Mouse (Mus musculus) limb, embryonic 14.5 days (tissue): ENCODE data around the gene Krt78. TPM values are rescaled to one million over a fixed set of nuclear protein-coding genes. Genes with fewer than 3 reads are reported as not detected.
"Not testable (repeated sequence)": the region's sequence is repeated elsewhere in the genome, so short reads cannot be mapped to it uniquely, and the experiment has no call there.

ENCODE experiments used
- ATAC-seq: fragments of 200-750 bp; cut with Nextera tagmentation; 2 replicates; pipeline ENCODE4 v1.8.0; 2017; ENCODE audit warnings: low read depth, moderate number of reproducible peaks, moderate TSS enrichment; ENCODE audit not compliant: low FRiP score
- DNase-seq: peaks from one replicate; pipeline ENCODE4 v3.0.0-alpha.2; 2015; ENCODE audit warnings: low spot score
- H3K27ac ChIP-seq: fragments of 300-500 bp; sonication (generic); replicated peaks from 2 replicates; pipeline ENCODE4 v1.5.1; 2014; ENCODE audit warnings: low read depth, mild to moderate bottlenecking, low read length, moderate library complexity, mixed read lengths
- H3K27me3 ChIP-seq: fragments of 300-500 bp; sonication (generic); 2 replicates; pipeline ENCODE4 v1.6.1; 2014; ENCODE audit warnings: low read length, mixed read lengths; ENCODE audit not compliant: control insufficient read depth, insufficient read depth
- H3K36me3 ChIP-seq: fragments of 300-500 bp; sonication (generic); 2 replicates; pipeline ENCODE4 v1.6.1; 2014; ENCODE audit warnings: mild to moderate bottlenecking, low read length, moderate library complexity, mixed read lengths; ENCODE audit not compliant: control insufficient read depth, insufficient read depth
- H3K4me1 ChIP-seq: fragments of 300-500 bp; sonication (generic); 2 replicates; pipeline ENCODE4 v1.6.1; 2014; ENCODE audit warnings: antibody characterized with exemption, low read length, mixed read lengths; ENCODE audit not compliant: control insufficient read depth, insufficient read depth
- H3K4me2 ChIP-seq: fragments of 300-500 bp; sonication (generic); replicated peaks from 2 replicates; pipeline ENCODE4 v1.6.1; 2014; ENCODE audit warnings: low read depth, mild to moderate bottlenecking, low read length, moderate library complexity; ENCODE audit not compliant: severe bottlenecking
- H3K4me3 ChIP-seq: fragments of 300-500 bp; sonication (generic); replicated peaks from 2 replicates; pipeline ENCODE4 v1.5.1; 2014; ENCODE audit warnings: low read length
- H3K9ac ChIP-seq: fragments of 300-500 bp; sonication (generic); 2 replicates; pipeline ENCODE4 v1.6.1; 2014; ENCODE audit warnings: mild to moderate bottlenecking, low read depth, low read length, moderate library complexity; ENCODE audit not compliant: severe bottlenecking
- H3K9me3 ChIP-seq: fragments of 300-500 bp; sonication (generic); 2 replicates; pipeline ENCODE4 v1.6.1; 2016; ENCODE audit warnings: low read length; ENCODE audit not compliant: control insufficient read depth
- POLR2A ChIP-seq: fragments of 200-500 bp; IDR thresholded peaks from 2 replicates; pipeline ENCODE4 v1.8.0; 2012; ENCODE audit warnings: inconsistent platforms, mild to moderate bottlenecking, moderate library complexity, borderline replicate concordance; ENCODE audit not compliant: insufficient read depth, insufficient read length; ENCODE audit errors: extremely low read depth
- WGBS: fragments of 180-500 bp; shearing (Covaris S2); extraction: QIAGEN DNeasy Blood & Tissue Kit; methylation state at CpG from one replicate; pipeline ENCODE4 v1.1.7; 2014; 5-methylcytosine and 5-hydroxymethylcytosine counted together
- polyA plus RNA-seq, 2 experiments: library from polyadenylated mRNA; depleted of rRNA in 1 of 2; stranded (reverse) in 1 of 2; unstranded in 1 of 2; fragments of >200 nt; fragmentation: Nextera tagmentation in 1 of 2; extraction: Ambion mirVana in 1 of 2; gene quantifications; 2 replicates each; pipeline versions ENCODE4 v1.2.1 to v1.2.3; 2012 to 2014

Krt78 gene
- polyA plus RNA-seq (2012; rRNA removed): 0.04 and 0.09 TPM in 2 replicates
- 0.08 and 0.22 TPM in 2 replicates for polyA plus RNA-seq (2014; fragmentation: Nextera tagmentation; extraction: Ambion mirVana)

GRCm38 (mm10) chr15:101954187-101954586 lies at the start of gene Krt78:
Krt78 (minus strand) TSS chr15:101954287.
- DNase-seq (no peak), ATAC-seq (no peak)
- H3K4me3 ChIP-seq: no peak within 1 kb of the TSS
- H3K27ac ChIP-seq: no peak within 1 kb of the TSS
- H3K27me3 ChIP-seq: no peaks in the 10 kb centered on the region
- H3K4me2 ChIP-seq: no peak within 1 kb of the TSS
- H3K36me3 ChIP-seq: no peaks in the 10 kb centered on the region
- no peak within 1 kb of the TSS for H3K9ac ChIP-seq
- H3K4me1 ChIP-seq: no peaks in the 10 kb centered on the region
- no peaks in the 10 kb centered on the region for H3K9me3 ChIP-seq
- TF ChIP-seq POLR2A: no peak
- WGBS: 78% methylated on average over 9 of the region's 9 CpGs

- no peak for TF ChIP-seq POLR2A
- DNase-seq: no peak
- Histone ChIP-seq H3K27ac (no peak overlapping the region), H3K27me3 (peaks cover 27% of the 10 kb centered on the region), H3K36me3 (no peaks in the 10 kb centered on the region), H3K9me3 (no peaks in the 10 kb centered on the region), H3K4me1 (peaks cover 34% of the 10 kb centered on the region), H3K4me2 (peak overlapping the region; percentile 56), H3K4me3 (peak overlapping the region; percentile 30), H3K9ac (no peak overlapping the region)
- ATAC-seq: no peak
- 12% methylated on average over 10 of the region's 12 CpGs for WGBS
These were observed 49.4 kb upstream of the Krt78 start for GRCm38 (mm10) chr15:102003516-102003915.

- Histone ChIP-seq H3K4me1 (peaks cover 31% of the 10 kb centered on the region), H3K36me3 (no peaks in the 10 kb centered on the region), H3K27ac (no peak overlapping the region), H3K9ac (peak overlapping the region; percentile 46), H3K4me3 (peak overlapping the region; percentile 30), H3K4me2 (peak overlapping the region; percentile 56), H3K9me3 (no peaks in the 10 kb centered on the region), H3K27me3 (peaks cover 27% of the 10 kb centered on the region)
- ATAC-seq (peak; percentile 53), DNase-seq (peak; percentile 31)
- no peak for TF ChIP-seq POLR2A
- 5% methylated on average over 31 of the region's 34 CpGs for WGBS
These were observed 48.8 kb upstream of the Krt78 start for GRCm38 (mm10) chr15:102002646-102003488.

- DNase-seq (no peak), ATAC-seq (no peak)
- H3K4me3 ChIP-seq: no peak overlapping the region
- WGBS: 85% methylated on average over 11 of the region's 11 CpGs
- H3K9me3 ChIP-seq: no peaks in the 10 kb centered on the region
- no peak overlapping the region for H3K27ac ChIP-seq
- H3K27me3 ChIP-seq: peaks cover 27% of the 10 kb centered on the region
- H3K36me3 ChIP-seq: no peaks in the 10 kb centered on the region
- H3K9ac ChIP-seq: no peak overlapping the region
- TF ChIP-seq POLR2A: no peak
- H3K4me2 ChIP-seq: no peak overlapping the region
- H3K4me1 ChIP-seq: peaks cover 11% of the 10 kb centered on the region
These were observed 45.7 kb upstream of the Krt78 start for GRCm38 (mm10) chr15:101999676-102000335.

GRCm38 (mm10) chr15:101999156-101999555 lies 45.1 kb upstream of the Krt78 start:
- ATAC-seq: no peak
- no peaks in the 10 kb centered on the region for H3K36me3 ChIP-seq
- no peak overlapping the region for H3K9ac ChIP-seq
- no peak overlapping the region for H3K4me3 ChIP-seq
- H3K4me1 ChIP-seq: peaks cover 11% of the 10 kb centered on the region
- H3K27me3 ChIP-seq: peaks cover 21% of the 10 kb centered on the region
- no peaks in the 10 kb centered on the region for H3K9me3 ChIP-seq
- no peak for TF ChIP-seq POLR2A
- H3K27ac ChIP-seq: no peak overlapping the region
- DNase-seq: no peak
- 93% methylated on average over 11 of the region's 11 CpGs for WGBS
- H3K4me2 ChIP-seq: no peak overlapping the region

- not testable (repeated sequence) for H3K36me3 ChIP-seq, DNase-seq, H3K9me3 ChIP-seq, H3K4me3 ChIP-seq, H3K4me2 ChIP-seq, H3K27me3 ChIP-seq, H3K9ac ChIP-seq, H3K4me1 ChIP-seq, H3K27ac ChIP-seq
- ATAC-seq: peak; percentile 80
- 78% methylated on average over 11 of the region's 11 CpGs for WGBS
These were observed 42.5 kb upstream of the Krt78 start for GRCm38 (mm10) chr15:101996450-101997078.
